Mouse (Mus musculus) kidney, embryonic 14.5 days (tissue): ENCODE data around the gene Bmf. TPM values are rescaled to one million over a fixed set of nuclear protein-coding genes. Genes with fewer than 3 reads are reported as not detected.
A peak's percentile ranks its signal among the peaks of the same experiment; 100 is the strongest.

ENCODE experiments used
- ATAC-seq: fragments of 200-750 bp; cut with Nextera tagmentation; 2 replicates; pipeline ENCODE4 v1.8.0; 2017; ENCODE audit warnings: moderate number of reproducible peaks, mild to moderate bottlenecking, moderate TSS enrichment, moderate library complexity; ENCODE audit not compliant: low FRiP score, low TSS enrichment
- H3K27ac ChIP-seq: fragments of 300-500 bp; sonication (generic); 2 replicates; pipeline ENCODE4 v1.5.1; 2014; ENCODE audit warnings: low read depth, mild to moderate bottlenecking, low read length, moderate library complexity, mixed read lengths
- H3K27me3 ChIP-seq: fragments of 300-500 bp; sonication (generic); 2 replicates; pipeline ENCODE4 v1.6.1; 2014; ENCODE audit warnings: mild to moderate bottlenecking, low read length; ENCODE audit not compliant: control insufficient read depth, insufficient read depth
- H3K36me3 ChIP-seq: fragments of 300-500 bp; sonication (generic); 2 replicates; pipeline ENCODE4 v1.6.1; 2014; ENCODE audit warnings: low read length, mixed read lengths; ENCODE audit not compliant: control insufficient read depth, insufficient read depth
- H3K4me1 ChIP-seq: fragments of 300-500 bp; sonication (generic); 2 replicates; pipeline ENCODE4 v1.6.1; 2014; ENCODE audit warnings: low read length, mixed read lengths; ENCODE audit not compliant: control insufficient read depth, insufficient read depth
- H3K4me2 ChIP-seq: fragments of 300-500 bp; sonication (generic); replicated peaks from 2 replicates; pipeline ENCODE4 v1.6.1; 2014; ENCODE audit warnings: low read depth, mild to moderate bottlenecking, low read length
- H3K4me3 ChIP-seq: fragments of 300-500 bp; sonication (generic); 2 replicates; pipeline ENCODE4 v1.5.1; 2014; ENCODE audit warnings: mild to moderate bottlenecking, low read length
- H3K9ac ChIP-seq: fragments of 300-500 bp; sonication (generic); 2 replicates; pipeline ENCODE4 v1.6.1; 2014; ENCODE audit warnings: low read depth, mild to moderate bottlenecking, low read length, moderate library complexity
- H3K9me3 ChIP-seq: fragments of 300-500 bp; sonication (generic); 2 replicates; pipeline ENCODE4 v1.6.1; 2016; ENCODE audit warnings: low read length; ENCODE audit not compliant: control insufficient read depth
- WGBS: fragments of 180-500 bp; shearing (Covaris S2); extraction: QIAGEN DNeasy Blood & Tissue Kit; methylation state at CpG from one replicate; pipeline ENCODE4 v1.1.7; 2014; 5-methylcytosine and 5-hydroxymethylcytosine counted together
- polyA plus RNA-seq: library from polyadenylated mRNA; unstranded; fragments of >200 nt; fragmentation: Nextera tagmentation; extraction: Ambion mirVana; gene quantifications from 2 replicates; pipeline ENCODE4 v1.2.1, GENCODE M21; 2014

The Bmf gene
- polyA plus RNA-seq, 1 experiment from 2014 or later = 6.0 TPM

DNA sequence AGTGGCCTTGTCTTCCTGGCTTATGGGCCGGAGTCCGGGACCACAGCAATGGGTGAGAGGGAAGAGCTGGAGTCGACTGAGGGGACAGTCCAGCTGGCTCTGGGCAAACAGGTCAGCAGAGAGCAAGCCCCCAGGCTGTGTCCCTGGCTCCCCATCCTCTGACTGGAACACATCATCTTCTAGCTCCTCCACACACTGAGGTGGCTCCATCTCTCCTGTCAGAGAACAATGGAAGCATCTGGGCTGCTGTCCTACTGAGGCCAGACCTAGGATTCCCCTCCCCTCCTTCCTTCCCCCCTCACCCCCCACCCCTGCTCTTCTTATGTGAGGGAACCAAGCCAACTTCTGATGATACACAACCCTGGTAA, 2.7 kb downstream of the Bmf start:
- 49% methylated on average over 3 of the region's 3 CpGs for WGBS

DNA sequence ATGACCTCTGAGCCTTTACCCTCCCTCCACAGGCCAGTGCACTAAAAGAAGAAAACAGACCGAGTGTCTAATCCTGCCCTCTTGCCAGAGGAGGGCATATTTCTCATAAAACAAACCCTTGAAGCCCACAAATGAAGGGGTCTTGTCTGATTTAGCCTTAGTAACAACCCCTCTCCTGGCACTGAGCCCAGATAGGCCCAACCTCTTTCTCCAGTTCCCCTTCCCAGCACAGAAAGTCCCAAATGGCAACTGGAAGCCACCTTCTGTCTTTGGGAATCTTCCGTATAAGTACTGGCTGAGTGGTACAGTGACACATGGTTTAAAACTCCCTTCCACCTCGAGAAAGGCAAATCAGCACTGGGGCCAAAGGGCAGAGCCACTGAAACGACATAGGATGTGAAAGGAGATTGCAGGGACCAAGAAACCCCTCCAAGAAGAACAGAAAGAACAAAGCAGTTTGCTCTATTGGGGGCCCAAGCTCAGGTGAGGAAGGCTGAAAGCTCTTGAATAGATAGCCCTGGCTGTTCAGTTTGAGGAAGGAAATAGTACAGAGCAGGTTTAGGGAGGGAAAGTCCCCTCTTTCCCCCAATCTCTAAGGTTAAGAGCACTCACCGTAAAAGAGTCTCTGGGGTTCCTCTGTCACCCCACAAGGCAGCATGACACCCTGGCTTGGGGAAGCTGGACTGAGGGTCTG, 3.2 kb downstream of the Bmf start:
- ATAC-seq = no peak
- Histone ChIP-seq H3K27me3 (no peaks in the 10 kb centered on the region), H3K27ac (peak overlapping the region; percentile 74), H3K9me3 (no peaks in the 10 kb centered on the region), H3K4me3 (peak overlapping the region; percentile 4; the same call in 1 of the 2 replicates), H3K9ac (peak overlapping the region; percentile 32), H3K4me2 (peak overlapping the region; percentile 90), H3K36me3 (no peaks in the 10 kb centered on the region; the same call in 1 of the 2 replicates), H3K4me1 (peaks cover 73% of the 10 kb centered on the region)
- WGBS = 26% methylated on average over 5 of the region's 5 CpGs

More for the DNA sequence above, 2.7 kb downstream of the Bmf start:
- Histone ChIP-seq H3K36me3 (no peaks in the 10 kb centered on the region; the same call in 1 of the 2 replicates), H3K27me3 (no peaks in the 10 kb centered on the region), H3K9ac (peak overlapping the region; percentile 32; the same call in 1 of the 2 replicates), H3K27ac (peak overlapping the region; percentile 74; the same call in 1 of the 2 replicates), H3K4me1 (peaks cover 70% of the 10 kb centered on the region), H3K9me3 (no peaks in the 10 kb centered on the region), H3K4me3 (peak overlapping the region; percentile 4; the same call in 1 of the 2 replicates), H3K4me2 (peak overlapping the region; percentile 90)
- no peak for ATAC-seq

DNA sequence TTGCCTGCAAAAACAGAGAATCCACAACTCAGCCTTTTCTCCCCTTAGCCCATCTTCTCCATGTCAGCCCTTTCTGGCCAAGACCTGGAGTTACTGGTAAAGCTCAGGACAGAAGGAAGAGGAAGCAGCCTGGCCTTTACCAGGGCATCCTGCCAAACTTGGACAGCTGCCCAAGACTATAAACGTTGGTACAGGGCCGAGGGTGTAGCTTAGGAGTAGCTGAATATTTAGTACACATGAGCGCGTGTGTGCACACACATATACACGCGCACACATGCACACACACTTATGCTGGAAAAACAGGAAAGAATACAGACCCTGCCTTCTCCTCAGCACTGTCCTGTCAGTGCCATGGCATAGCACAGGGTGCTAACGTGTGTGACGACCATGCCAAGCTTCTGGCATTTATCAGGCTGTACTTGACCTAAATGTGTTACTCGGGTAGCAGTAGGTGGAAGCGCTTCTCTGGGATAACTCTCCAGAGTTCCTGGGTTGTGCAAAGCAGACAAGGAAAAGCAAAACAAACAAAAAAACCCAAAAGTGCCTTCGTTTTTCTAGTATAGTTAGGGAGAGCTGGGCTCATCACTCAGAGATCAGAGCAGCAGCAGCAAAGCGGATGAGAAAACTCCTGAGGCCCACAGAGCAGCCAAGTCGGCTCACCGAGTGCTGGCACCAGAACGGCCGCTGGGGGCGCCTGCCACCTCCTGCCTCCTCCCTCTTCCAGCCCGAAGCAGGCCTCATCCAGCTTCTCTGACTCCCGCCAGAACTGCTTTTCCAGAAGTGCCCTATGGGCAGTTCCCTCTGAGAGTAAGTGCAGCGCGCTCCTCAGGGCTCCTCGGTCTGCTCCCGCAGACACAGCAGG, 4.0 kb downstream of the Bmf start:
- H3K27me3 ChIP-seq = no peaks in the 10 kb centered on the region
- H3K9me3 ChIP-seq = no peaks in the 10 kb centered on the region
- H3K27ac ChIP-seq = peak overlapping the region; percentile 74
- WGBS = 25% methylated on average over 23 of the region's 23 CpGs
- H3K9ac ChIP-seq = peak overlapping the region; percentile 32; the same call in 1 of the 2 replicates
- ATAC-seq = peak; percentile 3; the same call in 1 of the 2 replicates
- H3K36me3 ChIP-seq = no peaks in the 10 kb centered on the region; the same call in 1 of the 2 replicates
- H3K4me1 ChIP-seq = peaks cover 80% of the 10 kb centered on the region
- H3K4me2 ChIP-seq = peak overlapping the region; percentile 90
- H3K4me3 ChIP-seq = 0 out of 2 replicates have a peak overlapping the region, but pooled peaks have one; percentile 4

DNA sequence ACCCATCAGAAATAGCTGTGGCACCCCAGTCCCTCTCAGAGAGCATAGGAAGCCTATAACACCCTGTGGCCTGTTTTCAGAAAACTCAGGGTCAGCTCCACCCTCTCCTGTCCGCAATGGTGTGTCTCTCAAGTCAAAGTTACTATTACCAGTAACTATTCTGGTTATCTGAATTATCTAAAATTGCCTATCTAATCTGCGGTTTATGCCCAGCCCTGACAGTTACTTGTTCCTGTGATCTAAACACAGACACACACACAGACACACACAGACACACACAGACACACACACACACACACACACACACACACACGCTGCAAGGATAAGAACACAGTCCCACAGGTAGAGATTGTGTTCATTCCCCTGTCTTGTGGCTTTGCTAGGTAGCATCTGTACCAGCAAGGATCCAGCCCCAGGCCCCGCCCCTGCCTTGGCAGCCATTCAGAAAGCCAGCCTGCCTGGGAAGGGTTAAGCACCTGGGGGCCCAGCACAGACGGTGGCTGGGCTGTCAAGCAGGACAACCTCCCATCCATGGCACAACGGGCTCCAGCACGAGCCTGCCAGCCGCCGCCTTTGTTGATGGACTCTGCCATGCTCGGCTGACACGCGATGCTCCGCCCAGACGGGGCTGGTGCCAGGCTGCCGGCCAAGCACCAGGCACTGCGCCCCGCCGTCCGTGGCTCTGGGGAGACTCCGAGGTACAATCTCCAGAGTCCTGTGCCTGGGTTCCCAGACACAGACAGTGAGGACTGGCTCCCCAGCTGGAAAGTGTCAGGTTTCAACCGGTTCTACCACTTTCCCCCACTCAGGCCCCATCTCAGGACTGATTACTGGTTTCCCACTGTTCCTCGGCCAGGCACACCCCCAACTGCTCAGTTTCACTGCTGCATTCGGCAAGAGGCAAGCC, 5.3 kb downstream of the Bmf start:
- 7% methylated on average over 23 of the region's 23 CpGs for WGBS

DNA sequence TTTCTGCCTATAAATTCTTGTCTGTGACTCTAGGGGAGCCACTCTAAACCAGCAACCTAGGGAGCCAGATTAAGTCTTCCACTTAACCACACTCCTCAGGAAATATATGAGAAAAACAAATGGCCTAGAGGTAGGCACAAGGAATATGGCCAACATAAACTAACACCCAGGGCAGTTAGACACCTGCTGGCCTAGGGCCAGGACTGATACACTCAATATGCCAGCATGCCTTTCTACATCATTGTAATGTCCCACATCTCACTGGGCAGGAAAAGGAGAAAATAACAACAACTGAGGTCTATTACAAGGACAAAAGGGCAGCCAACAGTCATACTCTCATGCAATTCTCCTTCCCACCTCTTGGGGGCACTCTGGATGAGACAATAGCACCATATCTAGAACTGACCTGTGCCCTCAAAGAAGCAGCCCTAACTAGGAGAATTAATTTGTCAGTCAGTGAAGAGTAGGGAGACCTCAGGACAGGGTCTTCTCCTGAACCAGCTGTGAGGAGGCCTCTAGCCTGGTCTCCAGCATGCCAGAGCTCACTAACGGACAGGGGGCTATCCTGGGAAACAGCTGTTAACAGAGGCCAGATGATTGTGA, 6.4 kb downstream of the Bmf start:
- no peak overlapping the region for H3K4me3 ChIP-seq
- 96% methylated on average over 1 of the region's 1 CpGs for WGBS
- ATAC-seq = no peak
- H3K27ac ChIP-seq = peak overlapping the region; percentile 74; the same call in 1 of the 2 replicates
- peaks cover 82% of the 10 kb centered on the region for H3K4me1 ChIP-seq
- H3K4me2 ChIP-seq = no peak overlapping the region; the same call in 1 of the 2 replicates
- H3K9me3 ChIP-seq = no peaks in the 10 kb centered on the region
- H3K9ac ChIP-seq = no peak overlapping the region
- H3K36me3 ChIP-seq = peaks cover 8% of the 10 kb centered on the region; the same call in 1 of the 2 replicates
- H3K27me3 ChIP-seq = no peaks in the 10 kb centered on the region

More for the DNA sequence above, 5.3 kb downstream of the Bmf start:
- Histone ChIP-seq H3K9ac (peak overlapping the region; percentile 49; the same call in 1 of the 2 replicates), H3K27ac (peak overlapping the region; percentile 74), H3K36me3 (peaks cover under 1% of the 10 kb centered on the region; the same call in 1 of the 2 replicates), H3K4me3 (peak overlapping the region; percentile 18; the same call in 1 of the 2 replicates), H3K4me1 (peaks cover 87% of the 10 kb centered on the region), H3K9me3 (no peaks in the 10 kb centered on the region), H3K27me3 (no peaks in the 10 kb centered on the region), H3K4me2 (peak overlapping the region; percentile 90)
- peak; percentile 88 for ATAC-seq

DNA sequence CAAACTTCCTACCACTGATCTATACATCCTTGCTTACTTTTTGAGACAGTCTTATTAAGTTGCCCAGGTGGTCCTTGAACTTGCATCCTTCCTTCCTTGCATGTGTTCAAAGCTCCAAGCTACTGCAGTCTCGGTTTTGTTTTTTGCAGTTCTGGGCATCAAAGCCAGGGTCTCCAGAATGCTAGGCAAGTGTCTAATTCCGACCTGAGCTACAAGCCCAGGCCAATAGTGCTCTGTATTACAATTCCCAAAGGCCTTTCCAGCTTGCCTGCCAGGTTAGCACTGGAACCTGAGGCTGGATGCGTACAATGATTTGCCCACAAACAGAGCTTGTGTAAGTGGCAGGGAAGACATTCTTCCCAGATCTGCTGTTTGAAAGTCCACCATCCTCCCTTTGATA, 7.8 kb downstream of the Bmf start:
- Histone ChIP-seq H3K4me2 (no peak overlapping the region), H3K27me3 (no peaks in the 10 kb centered on the region), H3K9ac (no peak overlapping the region), H3K36me3 (peaks cover 8% of the 10 kb centered on the region; the same call in 1 of the 2 replicates), H3K4me1 (peaks cover 69% of the 10 kb centered on the region), H3K27ac (peak overlapping the region; percentile 24; the same call in 1 of the 2 replicates), H3K9me3 (no peaks in the 10 kb centered on the region), H3K4me3 (no peak overlapping the region)
- no peak for ATAC-seq
- WGBS = 79% methylated on average over 3 of the region's 3 CpGs

DNA sequence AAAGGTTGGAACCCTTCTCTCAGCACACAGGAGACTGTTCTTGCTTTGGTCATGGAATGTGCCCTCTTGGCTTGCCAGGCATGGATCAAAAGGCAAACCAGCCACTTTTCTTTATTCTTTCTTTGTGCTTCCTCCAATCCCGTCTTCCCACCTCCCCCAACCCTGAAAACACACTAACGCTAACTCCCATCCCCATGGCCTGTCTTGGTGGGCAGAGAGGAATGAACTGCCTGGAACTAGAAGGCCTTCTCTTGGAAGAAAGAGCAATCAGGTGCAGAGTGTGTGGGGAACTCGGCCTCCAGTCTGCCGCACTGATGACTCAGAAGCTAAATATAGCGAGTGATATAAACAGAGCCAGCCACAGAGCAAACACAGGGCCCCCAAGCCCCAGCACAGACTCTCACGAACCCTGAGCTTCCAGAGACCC, 8.8 kb downstream of the Bmf start:
- Histone ChIP-seq H3K4me3 (no peak overlapping the region), H3K9me3 (no peaks in the 10 kb centered on the region), H3K4me1 (peaks cover 59% of the 10 kb centered on the region), H3K9ac (no peak overlapping the region), H3K27me3 (no peaks in the 10 kb centered on the region), H3K4me2 (peak overlapping the region; percentile 15; the same call in 1 of the 2 replicates), H3K36me3 (peaks cover 8% of the 10 kb centered on the region; the same call in 1 of the 2 replicates), H3K27ac (peak overlapping the region; percentile 88)
- WGBS = 21% methylated on average over 6 of the region's 6 CpGs
- ATAC-seq = no peak
